Mouse (Mus musculus) ES-Bruce4 (cell line): Measurements from ENCODE around the gene Myo6.

Experiments used
- CTCF ChIP-seq: IDR thresholded peaks from one replicate; pipeline ENCODE4 v1.8.1; 2011; ENCODE audit warnings: low read depth, low read length
- POLR2A ChIP-seq: IDR thresholded peaks from one replicate; pipeline ENCODE4 v1.8.1; 2011; ENCODE audit warnings: low read length; ENCODE audit not compliant: insufficient read depth

DNA sequence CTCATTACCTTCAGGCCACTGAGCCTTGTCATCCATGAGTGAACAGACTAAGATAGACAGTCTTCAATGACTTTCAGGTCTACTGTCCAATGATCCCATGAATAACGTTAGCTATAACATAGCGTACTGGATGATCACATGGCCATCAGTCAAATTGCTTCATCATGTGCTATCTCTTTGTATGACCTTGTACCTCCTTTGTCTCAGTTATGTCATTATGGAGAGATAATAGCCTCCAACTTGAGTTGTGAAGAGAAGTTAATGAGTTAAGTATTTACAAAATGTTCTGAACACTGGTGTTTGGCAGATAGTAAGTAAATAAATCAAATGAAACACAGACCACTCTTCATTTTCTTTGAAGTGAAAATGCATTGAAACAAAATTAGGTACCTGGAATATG is 91.7 kb downstream of the Myo6 start:
- TF ChIP-seq CTCF = no peak
- TF ChIP-seq POLR2A = no peak
